Mouse (Mus musculus) megakaryocyte, adult 5-6 weeks (primary cell): ENCODE results near the gene Agap3. TPM values are rescaled to one million over a fixed set of nuclear protein-coding genes. Genes with fewer than 3 reads are reported as not detected.

Experiments used
- ATAC-seq: 2 replicates; pipeline ENCODE4 v1.8.0; 2016; ENCODE audit warnings: mild to moderate bottlenecking, inconsistent platforms; ENCODE audit not compliant: poor library complexity, severe bottlenecking
- total RNA-seq, 2 experiments: library from RNA; stranded (forward) in 1 of 2; stranded (reverse) in 1 of 2; fragments of 153-499, 151-499 nt in 1 of 2; fragments of 221-1000, 200-1000 nt in 1 of 2; gene quantifications; 2 replicates each; pipeline versions ENCODE4 v1.2.3 to v1.2.4; 2015 to 2017

Gene Agap3
- total RNA-seq, 2 experiments from 2014 or later = 14.2 to 19.7 TPM

GRCm38 (mm10) chr5:24427981-24428402 lies 24.0 kb upstream of the Agap3 start:
- ATAC-seq = no peak

- ATAC-seq = no peak
Measured at GRCm38 (mm10) chr5:24428596-24428995, 23.4 kb upstream of the Agap3 start.

GRCm38 (mm10) chr5:24433993-24434392 lies 18.0 kb upstream of the Agap3 start:
- ATAC-seq = no peak

- no peak for ATAC-seq
Measured at GRCm38 (mm10) chr5:24441187-24441586, 10.8 kb upstream of the Agap3 start.

GRCm38 (mm10) chr5:24442029-24442428 lies 9.9 kb upstream of the Agap3 start:
- ATAC-seq = no peak

GRCm38 (mm10) chr5:24443204-24443603 lies 8.8 kb upstream of the Agap3 start:
- ATAC-seq = no peak

- ATAC-seq = no peak
Measured at GRCm38 (mm10) chr5:24443927-24444326, 8.1 kb upstream of the Agap3 start.

- peak; percentile 85 for ATAC-seq
Measured at GRCm38 (mm10) chr5:24444746-24445427, 7.1 kb upstream of the Agap3 start, which contains the start of gene Fastk. Fastk (minus strand) TSS chr5:24445287.

- no peak for ATAC-seq
Measured at GRCm38 (mm10) chr5:24445428-24446080, 6.4 kb upstream of the Agap3 start.

GRCm38 (mm10) chr5:24446630-24447029 lies 5.3 kb upstream of the Agap3 start:
- ATAC-seq = no peak

GRCm38 (mm10) chr5:24447624-24448298 lies 4.2 kb upstream of the Agap3 start, which contains the start of gene Tmub1:
Tmub1 (minus strand) TSS chr5:24447854.
- ATAC-seq = peak; percentile 66

GRCm38 (mm10) chr5:24451264-24452029 lies 530 bp upstream of the Agap3 start:
- ATAC-seq = peak; percentile 75

GRCm38 (mm10) chr5:24452691-24453233 lies 785 bp downstream of the Agap3 start:
- no peak; the same call in 1 of the 2 replicates for ATAC-seq

GRCm38 (mm10) chr5:24453283-24453984 lies 1.5 kb downstream of the Agap3 start:
- no peak for ATAC-seq

GRCm38 (mm10) chr5:24453985-24454303 lies 2.0 kb downstream of the Agap3 start:
- no peak for ATAC-seq

GRCm38 (mm10) chr5:24455076-24455475 lies 3.1 kb downstream of the Agap3 start:
- ATAC-seq = no peak

GRCm38 (mm10) chr5:24455613-24456012 lies 3.6 kb downstream of the Agap3 start:
- no peak for ATAC-seq

GRCm38 (mm10) chr5:24466762-24467161 lies 14.8 kb downstream of the Agap3 start:
- ATAC-seq = no peak

- ATAC-seq = peak; percentile 92
Measured at GRCm38 (mm10) chr5:24470600-24470999, 18.6 kb downstream of the Agap3 start.
